Mouse (Mus musculus): Measurements from ENCODE around the gene Slc22a18. TPM values are rescaled to one million over a fixed set of nuclear protein-coding genes. Genes with fewer than 3 reads are reported as not detected.

The Slc22a18 gene
- polyA plus RNA-seq, 1 experiment = 1.1 TPM

GRCm38 (mm10) chr7:143548231-143548961 is 74.9 kb downstream of the Slc22a18 start:
- peak; percentile 15 to 33 for DNase-seq (ENCODE audit: extremely low spot score in 1 of 2, low spot score in 1 of 2)

Other genes with a start within 250 kb of the Slc22a18 start
- gene Cdkn1c, start 12.7 kb upstream of the Slc22a18 start, polyA plus RNA-seq (2012; rRNA removed) = 9.1 and 10.3 TPM in 2 replicates
- 0.86 and 1.3 TPM in 2 replicates for gene Phlda2, start 29.4 kb downstream of the Slc22a18 start, polyA plus RNA-seq (2012; rRNA removed)
- 127 and 139 TPM in 2 replicates for gene Nap1l4, start 75.4 kb downstream of the Slc22a18 start, polyA plus RNA-seq (2012; rRNA removed)
- 50.6 and 51.8 TPM in 2 replicates for gene Cars, start 126.4 kb downstream of the Slc22a18 start, polyA plus RNA-seq (2012; rRNA removed)
- gene Tnfrsf26, start 155.0 kb downstream of the Slc22a18 start, polyA plus RNA-seq (2012; rRNA removed) = 0.18 and 0.21 TPM in 2 replicates
- 4.1 and 4.6 TPM in 2 replicates for gene Tnfrsf22, start 175.9 kb downstream of the Slc22a18 start, polyA plus RNA-seq (2012; rRNA removed)
- 2.8 and 3.2 TPM in 2 replicates for gene Tnfrsf23, start 212.1 kb downstream of the Slc22a18 start, polyA plus RNA-seq (2012; rRNA removed)